Mouse (Mus musculus): ENCODE data around the gene Gm6583. TPM values are rescaled to one million over a fixed set of nuclear protein-coding genes. Genes with fewer than 3 reads are reported as not detected.

The Gm6583 gene
- polyA plus RNA-seq (2015; fragmentation: Nextera tagmentation; extraction: Ambion mirVana): 0.16 and 0.23 TPM in 2 replicates

GRCm38 (mm10) chr5:112355910-112356309 lies at the start of gene Gm6583:
Gene Gm6583, minus strand, starts transcription at chr5:112356033.
- no peak within 1 kb of the TSS for H3K9ac ChIP-seq
- no peak within 1 kb of the TSS for H3K4me3 ChIP-seq (replicated peaks)
- H3K4me2 ChIP-seq (replicated peaks): no peak within 1 kb of the TSS
- peak; percentile 60; the same call in 1 of the 2 replicates for ATAC-seq
- no peaks in the 10 kb centered on the region for H3K4me1 ChIP-seq (replicated peaks)
- no peaks in the 10 kb centered on the region for H3K27me3 ChIP-seq (replicated peaks)
- WGBS: 64% methylated on average over 13 of the region's 13 CpGs
- H3K36me3 ChIP-seq: peaks cover 7% of the 10 kb centered on the region; the same call in 1 of the 2 replicates
- no peaks in the 10 kb centered on the region for H3K9me3 ChIP-seq
- H3K27ac ChIP-seq: no peak within 1 kb of the TSS

GRCm38 (mm10) chr5:112402437-112402836 lies 46.6 kb upstream of the Gm6583 start:
- Histone ChIP-seq H3K9ac (no peak overlapping the region), H3K4me3 (replicated peaks) (no peak overlapping the region), H3K4me1 (replicated peaks) (no peaks in the 10 kb centered on the region), H3K36me3 (no peaks in the 10 kb centered on the region), H3K9me3 (no peaks in the 10 kb centered on the region), H3K27ac (no peak overlapping the region), H3K4me2 (replicated peaks) (no peak overlapping the region), H3K27me3 (replicated peaks) (no peaks in the 10 kb centered on the region)
- 39% methylated on average over 3 of the region's 3 CpGs for WGBS
- no peak for ATAC-seq

GRCm38 (mm10) chr5:112399284-112399683 lies 43.5 kb upstream of the Gm6583 start:
- Histone ChIP-seq H3K36me3 (no peaks in the 10 kb centered on the region), H3K27ac (no peak overlapping the region), H3K4me2 (replicated peaks) (no peak overlapping the region), H3K4me1 (replicated peaks) (peaks cover 6% of the 10 kb centered on the region; the same call in 1 of the 2 replicates), H3K4me3 (replicated peaks) (no peak overlapping the region), H3K27me3 (replicated peaks) (peaks cover 6% of the 10 kb centered on the region; the same call in 1 of the 2 replicates), H3K9me3 (no peaks in the 10 kb centered on the region), H3K9ac (no peak overlapping the region)
- no peak for ATAC-seq
- WGBS: 67% methylated on average over 10 of the region's 10 CpGs

GRCm38 (mm10) chr5:112396066-112396465 lies 40.2 kb upstream of the Gm6583 start:
- H3K9me3 ChIP-seq: no peaks in the 10 kb centered on the region
- no peak for ATAC-seq
- H3K36me3 ChIP-seq: no peaks in the 10 kb centered on the region
- peaks cover 8% of the 10 kb centered on the region; the same call in 1 of the 2 replicates for H3K4me1 ChIP-seq (replicated peaks)
- no peak overlapping the region for H3K4me2 ChIP-seq (replicated peaks)
- no peak overlapping the region for H3K4me3 ChIP-seq (replicated peaks)
- H3K27me3 ChIP-seq (replicated peaks): peaks cover 24% of the 10 kb centered on the region
- no peak overlapping the region for H3K9ac ChIP-seq
- H3K27ac ChIP-seq: 0 out of 2 replicates have a peak overlapping the region, but pooled peaks have one; percentile 6
- 77% methylated on average over 18 of the region's 18 CpGs for WGBS

GRCm38 (mm10) chr5:112394779-112395443 lies 39.1 kb upstream of the Gm6583 start, which contains the start of gene Asphd2:
Gene Asphd2, minus strand, starts transcription at chr5:112394866.
- H3K9ac ChIP-seq: peak within 1 kb of the TSS; percentile 36
- H3K9me3 ChIP-seq: no peaks in the 10 kb centered on the region
- peaks cover 8% of the 10 kb centered on the region; the same call in 1 of the 2 replicates for H3K4me1 ChIP-seq (replicated peaks)
- peaks cover 25% of the 10 kb centered on the region for H3K27me3 ChIP-seq (replicated peaks)
- peak within 1 kb of the TSS; percentile 71 for H3K27ac ChIP-seq
- H3K4me3 ChIP-seq (replicated peaks): peak within 1 kb of the TSS; percentile 60
- WGBS: 3% methylated on average over 29 of the region's 67 CpGs
- H3K4me2 ChIP-seq (replicated peaks): peak within 1 kb of the TSS; percentile 89
- peak; percentile 90 for ATAC-seq
- no peaks in the 10 kb centered on the region for H3K36me3 ChIP-seq

GRCm38 (mm10) chr5:112394415-112394763 lies 38.6 kb upstream of the Gm6583 start:
- no peak overlapping the region for H3K27ac ChIP-seq
- no peaks in the 10 kb centered on the region for H3K36me3 ChIP-seq
- peak overlapping the region; percentile 60 for H3K4me3 ChIP-seq (replicated peaks)
- H3K27me3 ChIP-seq (replicated peaks): peaks cover 25% of the 10 kb centered on the region
- H3K9ac ChIP-seq: peak overlapping the region; percentile 36
- H3K4me2 ChIP-seq (replicated peaks): peak overlapping the region; percentile 89
- 2% methylated on average over 19 of the region's 28 CpGs for WGBS
- ATAC-seq: peak; percentile 80
- H3K9me3 ChIP-seq: no peaks in the 10 kb centered on the region
- peaks cover 8% of the 10 kb centered on the region; the same call in 1 of the 2 replicates for H3K4me1 ChIP-seq (replicated peaks)

GRCm38 (mm10) chr5:112393741-112394414 lies 38.0 kb upstream of the Gm6583 start:
- H3K4me1 ChIP-seq (replicated peaks): peaks cover 8% of the 10 kb centered on the region; the same call in 1 of the 2 replicates
- H3K27ac ChIP-seq: no peak overlapping the region
- 10% methylated on average over 18 of the region's 18 CpGs for WGBS
- peak overlapping the region; percentile 89 for H3K4me2 ChIP-seq (replicated peaks)
- H3K9me3 ChIP-seq: no peaks in the 10 kb centered on the region
- ATAC-seq: no peak
- peak overlapping the region; percentile 60 for H3K4me3 ChIP-seq (replicated peaks)
- H3K36me3 ChIP-seq: no peaks in the 10 kb centered on the region
- H3K27me3 ChIP-seq (replicated peaks): peaks cover 25% of the 10 kb centered on the region
- H3K9ac ChIP-seq: no peak overlapping the region

GRCm38 (mm10) chr5:112391676-112392323 lies 36.0 kb upstream of the Gm6583 start:
- H3K27me3 ChIP-seq (replicated peaks): peaks cover 25% of the 10 kb centered on the region
- H3K4me3 ChIP-seq (replicated peaks): no peak overlapping the region
- ATAC-seq: no peak
- H3K27ac ChIP-seq: no peak overlapping the region
- H3K4me2 ChIP-seq (replicated peaks): no peak overlapping the region
- H3K4me1 ChIP-seq (replicated peaks): peaks cover 8% of the 10 kb centered on the region; the same call in 1 of the 2 replicates
- 65% methylated on average over 27 of the region's 27 CpGs for WGBS
- no peak overlapping the region for H3K9ac ChIP-seq
- H3K36me3 ChIP-seq: no peaks in the 10 kb centered on the region
- no peaks in the 10 kb centered on the region for H3K9me3 ChIP-seq

GRCm38 (mm10) chr5:112391002-112391401 lies 35.2 kb upstream of the Gm6583 start:
- Histone ChIP-seq H3K4me1 (replicated peaks) (peaks cover 8% of the 10 kb centered on the region; the same call in 1 of the 2 replicates), H3K27me3 (replicated peaks) (peaks cover 25% of the 10 kb centered on the region), H3K4me3 (replicated peaks) (no peak overlapping the region), H3K27ac (no peak overlapping the region), H3K36me3 (no peaks in the 10 kb centered on the region), H3K9me3 (no peaks in the 10 kb centered on the region), H3K4me2 (replicated peaks) (no peak overlapping the region), H3K9ac (no peak overlapping the region)
- ATAC-seq: no peak
- WGBS: 56% methylated on average over 16 of the region's 16 CpGs

- Histone ChIP-seq H3K4me3 (replicated peaks) (no peak overlapping the region), H3K27me3 (replicated peaks) (peaks cover 20% of the 10 kb centered on the region), H3K27ac (no peak overlapping the region), H3K9me3 (no peaks in the 10 kb centered on the region), H3K9ac (no peak overlapping the region), H3K36me3 (no peaks in the 10 kb centered on the region), H3K4me1 (replicated peaks) (peaks cover 2% of the 10 kb centered on the region; the same call in 1 of the 2 replicates), H3K4me2 (replicated peaks) (no peak overlapping the region)
- WGBS: 77% methylated on average over 9 of the region's 9 CpGs
- no peak for ATAC-seq
Observed at GRCm38 (mm10) chr5:112389352-112389751, 33.5 kb upstream of the Gm6583 start.

- Histone ChIP-seq H3K27me3 (replicated peaks) (0 out of 2 replicates have a peak, but pooled peaks cover under 1% of the 10 kb centered on the region), H3K36me3 (no peaks in the 10 kb centered on the region), H3K27ac (no peak overlapping the region), H3K4me1 (replicated peaks) (no peaks in the 10 kb centered on the region; the same call in 1 of the 2 replicates), H3K4me3 (replicated peaks) (no peak overlapping the region), H3K9ac (no peak overlapping the region), H3K4me2 (replicated peaks) (no peak overlapping the region), H3K9me3 (no peaks in the 10 kb centered on the region)
- 71% methylated on average over 2 of the region's 2 CpGs for WGBS
- ATAC-seq: peak; percentile 69
Observed at GRCm38 (mm10) chr5:112385973-112386372, 30.1 kb upstream of the Gm6583 start.

Data from intestine, embryonic 15.5 days (tissue).